Mouse (Mus musculus) embryonic facial prominence, embryonic 13.5 days (tissue): ENCODE data around the gene Cnnm3. TPM values are rescaled to one million over a fixed set of nuclear protein-coding genes. Genes with fewer than 3 reads are reported as not detected.

ENCODE experiments used
- ATAC-seq: fragments of 200-750 bp; cut with Nextera tagmentation; 2 replicates; pipeline ENCODE4 v1.8.0; 2017; ENCODE audit warnings: low read depth; ENCODE audit not compliant: insufficient number of reproducible peaks, insufficient read depth, low FRiP score, low TSS enrichment
- H3K27ac ChIP-seq: fragments of 300-500 bp; sonication (generic); 2 replicates; pipeline ENCODE4 v1.5.1; 2015; ENCODE audit warnings: moderate library complexity, mild to moderate bottlenecking, inconsistent platforms
- H3K27me3 ChIP-seq: fragments of 300-500 bp; sonication (generic); 2 replicates; pipeline ENCODE4 v1.6.1; 2015; ENCODE audit warnings: mild to moderate bottlenecking, inconsistent platforms
- H3K36me3 ChIP-seq: fragments of 300-500 bp; sonication (generic); 2 replicates; pipeline ENCODE4 v1.6.1; 2015; ENCODE audit warnings: mild to moderate bottlenecking, inconsistent platforms
- H3K4me1 ChIP-seq: fragments of 300-500 bp; sonication (generic); 2 replicates; pipeline ENCODE4 v1.6.1; 2015; ENCODE audit warnings: inconsistent platforms
- H3K4me2 ChIP-seq: fragments of 300-500 bp; sonication (generic); 2 replicates; pipeline ENCODE4 v1.6.1; 2015; ENCODE audit warnings: moderate library complexity, mild to moderate bottlenecking, inconsistent platforms
- H3K4me3 ChIP-seq: fragments of 300-500 bp; sonication (generic); 2 replicates; pipeline ENCODE4 v1.5.1; 2015; ENCODE audit warnings: mild to moderate bottlenecking, inconsistent platforms
- H3K9ac ChIP-seq: fragments of 300-500 bp; sonication (generic); 2 replicates; pipeline ENCODE4 v1.6.1; 2015; ENCODE audit warnings: mild to moderate bottlenecking, inconsistent platforms
- H3K9me3 ChIP-seq: fragments of 300-500 bp; sonication (generic); 2 replicates; pipeline ENCODE4 v1.6.1; 2016; ENCODE audit warnings: inconsistent platforms
- WGBS: fragments of 180-500 bp; shearing (Covaris S2); methylation state at CpG from one replicate; pipeline ENCODE4 v1.1.7; 2015; ENCODE audit warnings: mixed read lengths; 5-methylcytosine and 5-hydroxymethylcytosine counted together
- polyA plus RNA-seq: library from polyadenylated mRNA; unstranded; fragments of >200 nt; fragmentation: Nextera tagmentation; extraction: Ambion mirVana; gene quantifications from 2 replicates; pipeline ENCODE4 v1.2.1, GENCODE M21; 2015

The Cnnm3 gene
- polyA plus RNA-seq = 3.4 and 3.8 TPM in 2 replicates

DNA sequence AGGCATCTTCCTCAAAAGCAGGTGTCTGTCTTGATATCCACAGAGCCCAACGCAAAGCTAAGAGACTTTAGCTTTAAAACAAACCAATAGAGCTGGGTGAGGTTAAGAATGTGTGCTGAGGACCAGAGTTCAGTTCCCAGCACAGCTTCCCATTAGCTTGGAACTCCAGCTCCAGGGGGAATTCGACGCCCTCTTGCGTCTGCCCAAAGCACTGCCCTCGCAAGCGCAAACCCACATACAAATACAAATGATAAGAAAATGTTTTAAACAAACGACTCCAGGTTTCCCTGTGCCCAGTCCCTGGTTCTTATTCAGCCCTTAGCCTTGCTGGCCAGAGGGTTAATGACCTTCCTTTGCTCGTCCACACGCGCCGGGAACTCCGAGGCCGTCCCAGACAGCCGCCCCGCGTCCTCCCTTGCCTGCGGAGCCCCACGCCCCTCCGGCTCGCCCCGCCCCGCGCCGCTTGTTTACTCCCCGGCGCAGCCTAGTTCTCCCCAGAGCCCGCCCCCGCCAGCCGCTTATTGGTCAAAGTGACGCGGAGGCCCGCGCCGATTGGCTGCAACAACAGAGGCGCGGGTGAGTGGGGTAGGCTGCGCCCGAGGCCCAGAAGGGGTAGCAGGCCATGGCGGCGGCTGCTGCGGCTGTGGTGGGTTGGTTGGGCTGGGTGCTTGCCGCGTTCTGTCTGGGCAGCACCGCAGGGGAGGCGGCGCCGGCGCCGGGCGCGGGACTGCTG is at the start of gene Cnnm3:
Gene Cnnm3, plus strand, starts transcription at position 579 of the 733 bp plus-strand sequence.
- H3K4me3 ChIP-seq = peak within 1 kb of the TSS; percentile 75
- no peaks in the 10 kb centered on the region for H3K9me3 ChIP-seq
- H3K27ac ChIP-seq = peak within 1 kb of the TSS; percentile 99
- H3K9ac ChIP-seq = peak within 1 kb of the TSS; percentile 87
- ATAC-seq = peak; percentile 95
- H3K4me1 ChIP-seq = peaks cover 33% of the 10 kb centered on the region
- H3K36me3 ChIP-seq = peaks cover 23% of the 10 kb centered on the region
- no peaks in the 10 kb centered on the region for H3K27me3 ChIP-seq
- 1% methylated on average over 51 of the region's 51 CpGs for WGBS
- peak within 1 kb of the TSS; percentile 96 for H3K4me2 ChIP-seq

DNA sequence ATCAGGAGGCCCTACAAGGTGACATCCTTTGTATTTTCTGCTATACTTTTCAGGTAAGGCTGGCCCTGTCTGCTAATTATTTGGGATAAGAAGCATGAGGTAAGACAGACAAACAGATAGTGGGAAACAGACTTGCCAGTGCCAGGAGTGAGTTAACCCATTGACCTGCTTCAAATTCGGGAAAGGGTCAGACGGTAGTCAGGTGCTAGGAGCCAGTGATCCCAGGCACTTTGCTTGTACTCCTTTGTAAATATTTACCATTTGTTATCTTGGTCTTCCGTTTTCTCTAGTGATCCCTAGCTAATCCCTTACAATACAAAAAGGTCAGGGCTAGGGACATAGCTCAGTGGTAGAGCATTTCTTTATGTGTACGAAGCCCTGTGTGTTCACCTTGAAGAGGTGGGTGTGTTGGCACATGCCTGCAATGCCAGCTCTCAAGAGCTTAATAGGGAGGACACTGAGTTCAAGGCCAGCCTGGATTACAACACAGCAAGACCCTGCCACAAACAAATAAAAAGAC is 46.0 kb upstream of the Cnnm3 start:
- H3K9ac ChIP-seq = no peak overlapping the region
- H3K4me2 ChIP-seq = no peak overlapping the region

DNA sequence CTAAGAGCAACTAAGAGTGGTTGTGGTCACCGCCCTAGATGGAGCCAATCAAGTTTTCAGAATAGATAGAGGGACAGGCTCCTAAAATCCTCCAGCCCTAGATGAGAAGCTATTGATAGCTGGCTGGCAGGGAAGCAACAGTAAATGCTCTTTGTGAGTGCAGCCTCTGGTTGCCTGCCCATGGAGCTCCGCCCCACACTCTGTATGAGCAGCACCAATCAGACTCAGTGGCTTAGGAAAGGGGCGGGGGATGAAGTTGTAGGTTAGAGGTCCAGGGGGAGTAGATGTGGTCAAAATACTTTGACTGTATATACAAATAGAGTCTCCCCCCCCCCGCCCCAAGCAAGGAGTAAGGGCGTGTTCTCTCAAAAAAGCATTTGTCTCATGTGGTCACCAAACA is 44.2 kb upstream of the Cnnm3 start:
- Histone ChIP-seq H3K9me3 (no peaks in the 10 kb centered on the region), H3K36me3 (no peaks in the 10 kb centered on the region), H3K4me3 (no peak overlapping the region), H3K9ac (no peak overlapping the region), H3K27ac (no peak overlapping the region), H3K4me1 (peaks cover 12% of the 10 kb centered on the region), H3K27me3 (no peaks in the 10 kb centered on the region), H3K4me2 (no peak overlapping the region)
- ATAC-seq = no peak
- WGBS = 54% methylated on average over 5 of the region's 5 CpGs

More for the DNA sequence above, 46.0 kb upstream of the Cnnm3 start:
- Histone ChIP-seq H3K9me3 (no peaks in the 10 kb centered on the region), H3K27me3 (no peaks in the 10 kb centered on the region), H3K36me3 (no peaks in the 10 kb centered on the region), H3K4me1 (peaks cover 6% of the 10 kb centered on the region; the same call in 1 of the 2 replicates), H3K27ac (no peak overlapping the region), H3K4me3 (no peak overlapping the region)
- WGBS = 76% methylated on average over 4 of the region's 4 CpGs
- ATAC-seq = no peak

DNA sequence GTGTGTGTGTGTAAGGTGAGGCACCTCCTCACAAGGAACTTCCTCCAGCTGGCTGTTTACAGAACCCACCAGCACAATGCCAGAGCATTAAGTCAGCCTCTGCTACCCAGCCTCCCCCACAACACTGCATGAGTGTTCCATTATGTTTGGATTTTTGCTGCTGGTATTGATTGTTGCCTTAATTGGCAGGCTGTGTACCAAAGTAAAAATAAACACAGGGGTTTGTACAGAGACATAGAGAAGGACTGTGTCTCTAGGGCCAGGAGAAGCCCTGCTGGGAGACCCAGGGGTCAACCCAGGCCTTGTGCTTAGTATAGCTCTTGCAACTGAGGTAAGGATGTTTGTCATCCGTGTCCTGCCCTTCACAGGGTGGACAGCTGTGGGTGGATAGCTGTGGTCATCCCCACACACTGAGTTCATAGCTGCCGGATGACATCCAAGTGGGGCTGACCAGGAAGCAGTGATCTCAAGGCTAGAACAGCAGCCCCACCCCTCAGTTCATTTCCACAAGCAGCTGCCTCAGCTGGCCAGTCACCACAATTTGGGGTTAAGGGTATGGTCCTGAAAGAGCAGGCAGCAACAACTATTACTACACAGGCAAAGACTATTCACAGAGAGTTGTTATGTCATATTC is 41.7 kb upstream of the Cnnm3 start:
- Histone ChIP-seq H3K9ac (no peak overlapping the region), H3K36me3 (no peaks in the 10 kb centered on the region), H3K4me3 (no peak overlapping the region), H3K9me3 (no peaks in the 10 kb centered on the region), H3K4me1 (peaks cover 37% of the 10 kb centered on the region), H3K27ac (no peak overlapping the region), H3K27me3 (no peaks in the 10 kb centered on the region), H3K4me2 (no peak overlapping the region)
- no peak for ATAC-seq
- WGBS = 31% methylated on average over 2 of the region's 2 CpGs

DNA sequence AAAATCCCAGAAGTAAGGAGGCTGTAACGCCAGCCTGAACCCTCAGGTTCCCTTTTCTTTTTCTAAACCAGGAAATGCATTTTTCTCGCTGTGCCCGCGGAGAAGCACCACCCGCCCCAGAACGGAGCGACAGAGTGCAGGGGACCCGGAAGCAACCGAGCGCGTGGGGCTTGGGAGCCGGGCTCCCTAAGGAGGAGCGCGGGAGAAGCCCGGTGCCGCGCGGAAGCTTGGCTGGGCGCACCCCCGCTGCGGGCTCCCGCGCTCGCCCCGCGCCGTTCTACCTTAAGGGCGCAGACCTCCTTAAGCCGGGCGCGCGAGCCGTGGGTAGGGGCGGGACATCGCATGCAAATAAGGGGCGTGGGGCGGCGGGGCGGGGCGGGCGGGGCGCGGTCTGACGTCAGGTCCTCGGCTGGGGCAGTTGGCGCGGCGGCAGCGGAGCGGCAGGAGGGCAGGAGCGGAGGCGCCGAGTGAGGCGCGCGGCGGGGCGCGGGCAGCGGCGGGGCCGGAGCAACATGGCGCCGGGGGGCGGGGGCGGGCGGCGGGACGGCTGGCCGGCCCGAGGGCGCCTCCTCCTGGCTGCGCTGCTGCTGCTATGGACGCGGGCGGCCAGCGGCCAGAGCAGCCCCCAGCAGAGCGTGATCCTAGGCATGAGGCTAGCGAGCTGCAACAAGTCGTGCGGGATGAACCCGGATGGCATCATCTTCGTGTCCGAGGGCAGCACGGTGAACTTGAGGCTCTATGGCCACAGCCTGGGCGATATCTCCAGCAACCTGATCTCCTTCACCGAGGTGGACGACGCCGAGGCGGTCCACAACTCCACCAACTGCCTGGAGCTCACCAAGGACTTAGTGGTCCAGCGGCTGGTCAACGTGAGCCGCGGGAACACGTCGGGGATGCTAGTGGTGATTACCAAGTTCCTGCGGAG is 40.2 kb upstream of the Cnnm3 start, which contains the start of gene Cnnm4:
Gene Cnnm4, plus strand, starts transcription at position 440 of the 925 bp plus-strand sequence.
- Histone ChIP-seq H3K4me1 (peaks cover 52% of the 10 kb centered on the region), H3K27me3 (no peaks in the 10 kb centered on the region), H3K9me3 (no peaks in the 10 kb centered on the region), H3K4me3 (peak within 1 kb of the TSS; percentile 70), H3K4me2 (peak within 1 kb of the TSS; percentile 84), H3K27ac (peak within 1 kb of the TSS; percentile 34; the same call in 1 of the 2 replicates), H3K36me3 (no peaks in the 10 kb centered on the region), H3K9ac (peak within 1 kb of the TSS; percentile 74)
- ATAC-seq = peak; percentile 85
- WGBS = under 1% methylated on average over 85 of the region's 98 CpGs

- Histone ChIP-seq H3K4me3 (peak overlapping the region; percentile 70), H3K4me1 (peaks cover 56% of the 10 kb centered on the region), H3K9me3 (no peaks in the 10 kb centered on the region), H3K36me3 (no peaks in the 10 kb centered on the region), H3K27ac (no peak overlapping the region), H3K9ac (peak overlapping the region; percentile 74), H3K4me2 (peak overlapping the region; percentile 84), H3K27me3 (no peaks in the 10 kb centered on the region)
- WGBS = 13% methylated on average over 18 of the region's 18 CpGs
- ATAC-seq = 0 out of 2 replicates have a peak, but pooled peaks have one; percentile 4
Measured at GRCm38 (mm10) chr1:36472106-36472440, 39.6 kb upstream of the Cnnm3 start.

GRCm38 (mm10) chr1:36473211-36473780 is 38.4 kb upstream of the Cnnm3 start:
- no peak overlapping the region for H3K27ac ChIP-seq
- H3K4me2 ChIP-seq = peak overlapping the region; percentile 84
- ATAC-seq = no peak
- 79% methylated on average over 10 of the region's 10 CpGs for WGBS
- peaks cover 65% of the 10 kb centered on the region for H3K4me1 ChIP-seq
- no peaks in the 10 kb centered on the region for H3K9me3 ChIP-seq
- peak overlapping the region; percentile 70 for H3K4me3 ChIP-seq
- H3K36me3 ChIP-seq = no peaks in the 10 kb centered on the region
- peak overlapping the region; percentile 44; the same call in 1 of the 2 replicates for H3K9ac ChIP-seq
- H3K27me3 ChIP-seq = no peaks in the 10 kb centered on the region

DNA sequence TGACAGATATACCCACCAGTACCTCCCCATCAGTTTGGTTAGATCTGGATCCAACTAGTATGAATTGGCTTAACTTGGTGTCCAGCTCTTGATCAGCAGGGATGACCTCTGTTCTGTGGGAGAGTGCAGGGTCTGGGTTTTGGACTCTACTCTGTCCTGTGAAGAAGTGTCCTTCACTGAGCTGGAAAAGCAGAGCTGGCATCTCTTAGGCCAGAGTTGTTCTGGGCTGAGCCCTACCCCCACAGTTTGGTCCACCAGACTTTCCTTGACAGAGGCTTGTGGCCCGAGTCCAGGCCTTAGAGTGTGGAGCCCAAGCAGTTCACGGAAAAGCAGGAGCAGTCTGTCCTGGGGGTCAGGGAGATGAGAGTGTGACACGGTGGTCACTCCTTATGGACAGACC is 37.0 kb upstream of the Cnnm3 start:
- Histone ChIP-seq H3K27me3 (no peaks in the 10 kb centered on the region), H3K4me1 (peaks cover 68% of the 10 kb centered on the region), H3K9ac (peak overlapping the region; percentile 57), H3K4me3 (peak overlapping the region; percentile 70), H3K27ac (peak overlapping the region; percentile 80; the same call in 1 of the 2 replicates), H3K9me3 (no peaks in the 10 kb centered on the region), H3K4me2 (peak overlapping the region; percentile 84), H3K36me3 (no peaks in the 10 kb centered on the region)
- no peak for ATAC-seq
- 43% methylated on average over 3 of the region's 3 CpGs for WGBS

DNA sequence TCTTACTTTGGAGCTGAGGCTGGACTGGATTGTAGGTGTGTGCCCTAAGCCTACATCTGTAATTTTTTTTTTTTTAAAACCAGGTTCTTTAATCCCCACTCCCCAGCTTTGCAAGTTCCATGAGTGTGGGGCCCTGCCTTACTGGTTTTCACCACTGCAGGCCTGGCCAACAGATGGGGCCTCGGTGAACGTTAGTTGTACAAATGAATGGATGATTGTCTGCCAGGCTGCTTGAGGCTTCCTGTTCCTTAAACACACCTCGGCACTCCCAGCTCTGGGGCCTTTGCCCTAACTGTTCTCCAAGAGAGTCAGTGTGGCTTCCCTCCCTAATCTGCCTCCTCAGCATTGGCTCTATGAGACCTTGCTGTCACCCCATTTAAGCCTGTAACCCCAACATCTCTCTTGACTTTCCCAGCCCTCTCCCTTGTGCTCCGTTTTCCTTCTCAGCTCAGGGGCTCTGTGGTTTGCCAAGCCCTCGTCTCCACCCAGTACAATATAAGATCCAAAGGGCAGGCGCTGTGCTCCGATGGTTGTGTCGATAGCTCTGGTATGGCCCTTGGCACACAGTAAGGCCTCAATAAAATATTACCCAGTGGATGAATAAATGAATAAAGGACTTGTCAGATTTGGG is 36.1 kb upstream of the Cnnm3 start:
- peaks cover 70% of the 10 kb centered on the region for H3K4me1 ChIP-seq
- H3K9ac ChIP-seq = peak overlapping the region; percentile 57
- ATAC-seq = no peak
- H3K27ac ChIP-seq = peak overlapping the region; percentile 80
- no peaks in the 10 kb centered on the region for H3K9me3 ChIP-seq
- WGBS = 36% methylated on average over 8 of the region's 8 CpGs
- H3K36me3 ChIP-seq = no peaks in the 10 kb centered on the region
- no peaks in the 10 kb centered on the region for H3K27me3 ChIP-seq
- peak overlapping the region; percentile 70 for H3K4me3 ChIP-seq
- peak overlapping the region; percentile 84 for H3K4me2 ChIP-seq

- peak overlapping the region; percentile 84 for H3K4me2 ChIP-seq
- no peaks in the 10 kb centered on the region for H3K27me3 ChIP-seq
- H3K9me3 ChIP-seq = no peaks in the 10 kb centered on the region
- no peak overlapping the region for H3K27ac ChIP-seq
- no peaks in the 10 kb centered on the region for H3K36me3 ChIP-seq
- H3K4me3 ChIP-seq = no peak overlapping the region
- 70% methylated on average over 7 of the region's 7 CpGs for WGBS
- peaks cover 72% of the 10 kb centered on the region for H3K4me1 ChIP-seq
- H3K9ac ChIP-seq = 0 out of 2 replicates have a peak overlapping the region, but pooled peaks have one; percentile 57
- ATAC-seq = no peak
Measured at GRCm38 (mm10) chr1:36476426-36476825, 35.2 kb upstream of the Cnnm3 start.
